Mouse (Mus musculus) forebrain, postnatal 0 days (tissue): ENCODE data around the gene Hivep3. TPM values are rescaled to one million over a fixed set of nuclear protein-coding genes. Genes with fewer than 3 reads are reported as not detected.

ENCODE experiments used
- ATAC-seq: fragments of 200-750 bp; cut with Nextera tagmentation; 2 replicates; pipeline ENCODE4 v1.8.0; 2017; ENCODE audit warnings: mild to moderate bottlenecking, moderate library complexity
- DNase-seq: peaks from one replicate; pipeline ENCODE4 v3.0.0-alpha.2; 2015
- H3K27ac ChIP-seq: fragments of 300-500 bp; sonication (generic); 2 replicates; pipeline ENCODE4 v1.5.1; 2014; ENCODE audit warnings: low read depth, mild to moderate bottlenecking, antibody characterized with exemption, low read length, moderate library complexity, mixed read lengths
- H3K27me3 ChIP-seq: fragments of 300-500 bp; sonication (generic); 2 replicates; pipeline ENCODE4 v1.6.1; 2014; ENCODE audit warnings: mild to moderate bottlenecking, low read length, mixed read lengths; ENCODE audit not compliant: insufficient read depth
- H3K36me3 ChIP-seq: fragments of 300-500 bp; sonication (generic); 2 replicates; pipeline ENCODE4 v1.6.1; 2014; ENCODE audit warnings: mild to moderate bottlenecking, moderate library complexity; ENCODE audit not compliant: insufficient read depth
- H3K4me1 ChIP-seq: fragments of 300-500 bp; sonication (generic); 2 replicates; pipeline ENCODE4 v1.6.1; 2014; ENCODE audit warnings: antibody characterized with exemption; ENCODE audit not compliant: insufficient read depth
- H3K4me2 ChIP-seq: fragments of 300-500 bp; sonication (generic); 2 replicates; pipeline ENCODE4 v1.6.1; 2014; ENCODE audit warnings: low read depth, mild to moderate bottlenecking, moderate library complexity
- H3K4me3 ChIP-seq: fragments of 300-500 bp; sonication (generic); 2 replicates; pipeline ENCODE4 v1.5.1; 2014; ENCODE audit warnings: low read depth, low read length, mixed read lengths
- H3K9ac ChIP-seq: fragments of 300-500 bp; sonication (generic); 2 replicates; pipeline ENCODE4 v1.6.1; 2014; ENCODE audit warnings: mild to moderate bottlenecking
- H3K9me3 ChIP-seq: fragments of 300-500 bp; sonication (generic); 2 replicates; pipeline ENCODE4 v1.6.1; 2016; ENCODE audit warnings: low read length
- CTCF ChIP-seq: sonication (generic); IDR thresholded peaks from 2 replicates; pipeline ENCODE4 v1.5.1; 2016; ENCODE audit warnings: antibody characterized with exemption, control low read depth, low read depth
- WGBS: fragments of 180-500 bp; shearing (Covaris S2); extraction: QIAGEN DNeasy Blood & Tissue Kit; methylation state at CpG from one replicate; pipeline ENCODE4 v1.1.7; 2014; 5-methylcytosine and 5-hydroxymethylcytosine counted together
- polyA plus RNA-seq: library from polyadenylated mRNA; unstranded; fragments of >200 nt; fragmentation: Nextera tagmentation; extraction: Ambion mirVana; gene quantifications from 2 replicates; pipeline ENCODE4 v1.2.1, GENCODE M21; 2015
- total RNA-seq: library from RNA; depleted of rRNA; stranded (reverse); fragments of >200 nt; gene quantifications from 2 replicates; pipeline ENCODE4 v1.2.3, GENCODE M21; 2014

Gene Hivep3
- total and polyA plus RNA-seq, 2 experiments from 2014 or later = 16.9 to 21.3 TPM

DNA sequence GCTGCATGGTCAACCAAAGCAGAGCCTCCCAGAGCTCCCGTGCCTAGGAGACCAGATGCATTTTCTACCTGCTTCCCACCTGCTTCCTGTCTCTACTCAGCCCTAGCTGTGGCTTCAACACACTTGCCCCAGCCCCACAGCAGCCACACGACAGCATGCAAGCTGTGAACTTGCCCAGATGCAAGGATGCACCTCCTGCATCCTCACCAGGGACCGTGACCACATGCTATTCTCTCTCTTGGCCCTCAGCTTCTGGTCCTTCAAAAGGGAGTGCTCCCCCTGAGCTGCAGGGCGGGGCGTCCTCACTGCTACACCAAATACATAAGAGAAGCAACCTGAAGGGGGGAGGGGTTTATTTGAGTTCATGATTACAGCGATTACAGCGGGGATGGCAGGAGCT is 303.4 kb downstream of the Hivep3 start:
- H3K27me3 ChIP-seq = no peaks in the 10 kb centered on the region
- peaks cover 16% of the 10 kb centered on the region for H3K4me1 ChIP-seq
- 50% methylated on average over 7 of the region's 7 CpGs for WGBS
- no peak overlapping the region for H3K27ac ChIP-seq
- H3K4me3 ChIP-seq = no peak overlapping the region
- H3K9me3 ChIP-seq = no peaks in the 10 kb centered on the region
- TF ChIP-seq CTCF = no peak
- no peaks in the 10 kb centered on the region for H3K36me3 ChIP-seq
- no peak for DNase-seq
- no peak overlapping the region for H3K9ac ChIP-seq
- no peak for ATAC-seq
- H3K4me2 ChIP-seq = no peak overlapping the region

DNA sequence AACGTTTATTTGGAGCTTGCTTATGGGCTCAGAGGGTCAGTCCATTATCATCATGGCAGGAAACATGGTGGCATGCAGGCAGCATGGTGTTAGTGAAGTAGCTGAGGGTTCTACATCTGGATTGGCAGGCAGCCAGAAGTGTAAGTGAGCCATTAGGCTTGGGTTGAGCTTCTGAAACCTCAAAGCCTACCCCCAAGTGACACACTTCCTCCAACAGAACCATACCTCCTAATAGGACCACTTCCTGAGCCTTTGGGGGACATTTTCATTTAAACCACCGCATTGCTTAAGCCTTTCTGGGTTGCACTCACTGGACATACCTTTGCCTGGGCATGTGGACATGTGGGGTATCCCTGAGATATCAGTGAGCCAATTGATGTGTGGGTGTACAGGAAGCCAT is 307.9 kb downstream of the Hivep3 start:
- TF ChIP-seq CTCF = no peak
- peaks cover 16% of the 10 kb centered on the region; the same call in 1 of the 2 replicates for H3K4me1 ChIP-seq
- no peak overlapping the region for H3K9ac ChIP-seq
- H3K4me3 ChIP-seq = no peak overlapping the region
- no peak overlapping the region for H3K27ac ChIP-seq
- DNase-seq = no peak
- WGBS = 79% methylated on average over 2 of the region's 2 CpGs
- no peaks in the 10 kb centered on the region for H3K27me3 ChIP-seq
- no peaks in the 10 kb centered on the region for H3K9me3 ChIP-seq
- no peak overlapping the region for H3K4me2 ChIP-seq
- ATAC-seq = no peak
- no peaks in the 10 kb centered on the region for H3K36me3 ChIP-seq

DNA sequence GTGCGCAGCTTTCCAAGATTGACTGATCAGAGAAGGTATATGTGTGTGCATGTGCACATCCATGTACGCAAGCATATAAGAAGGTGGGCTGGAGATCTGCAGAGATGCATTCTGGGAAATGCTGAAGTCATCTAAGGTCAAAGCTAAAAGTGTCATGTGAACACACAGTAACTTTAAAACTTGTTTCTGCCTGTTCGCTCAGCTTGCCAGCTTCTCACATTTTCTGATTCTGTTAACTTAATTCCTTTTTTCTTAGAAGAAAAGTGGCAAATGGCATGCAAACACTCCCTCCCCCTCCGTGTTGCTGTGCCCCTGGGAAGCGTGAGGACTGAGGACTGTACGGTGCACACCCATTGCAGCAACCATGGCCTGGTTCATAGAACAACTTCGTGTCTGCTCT is 308.9 kb downstream of the Hivep3 start:
- Histone ChIP-seq H3K4me3 (no peak overlapping the region), H3K9me3 (no peaks in the 10 kb centered on the region), H3K4me1 (peaks cover 23% of the 10 kb centered on the region), H3K27me3 (no peaks in the 10 kb centered on the region), H3K27ac (no peak overlapping the region), H3K9ac (no peak overlapping the region), H3K4me2 (no peak overlapping the region), H3K36me3 (no peaks in the 10 kb centered on the region)
- DNase-seq (no peak), ATAC-seq (no peak)
- 73% methylated on average over 7 of the region's 7 CpGs for WGBS
- TF ChIP-seq CTCF = no peak

DNA sequence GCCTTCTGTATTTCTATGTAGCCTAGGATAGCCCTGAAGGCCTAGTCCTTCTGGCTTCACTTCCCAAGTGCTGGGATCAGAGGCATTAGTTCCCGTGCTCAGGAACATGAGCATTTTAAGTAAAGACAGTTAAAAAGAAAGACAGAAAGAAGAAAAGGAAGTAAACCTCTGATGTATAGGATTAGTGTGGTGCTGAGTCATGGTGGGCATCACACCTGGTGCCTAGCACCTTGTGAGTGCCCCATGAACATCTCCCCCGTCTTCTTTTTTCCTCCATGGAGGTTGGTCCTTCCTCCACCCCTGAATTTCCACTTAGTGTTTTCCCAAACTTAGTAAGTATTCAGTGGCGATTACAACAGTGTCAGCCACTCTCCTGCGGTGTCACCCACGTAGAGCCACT is 311.0 kb downstream of the Hivep3 start:
- peaks cover 23% of the 10 kb centered on the region for H3K4me1 ChIP-seq
- H3K9me3 ChIP-seq = no peaks in the 10 kb centered on the region
- no peak for ATAC-seq
- no peak for TF ChIP-seq CTCF
- DNase-seq = no peak
- H3K27me3 ChIP-seq = no peaks in the 10 kb centered on the region
- WGBS = 50% methylated on average over 5 of the region's 5 CpGs
- H3K27ac ChIP-seq = peak overlapping the region; percentile 89
- H3K4me2 ChIP-seq = peak overlapping the region; percentile 14; the same call in 1 of the 2 replicates
- H3K4me3 ChIP-seq = no peak overlapping the region
- no peak overlapping the region for H3K9ac ChIP-seq
- no peaks in the 10 kb centered on the region for H3K36me3 ChIP-seq

DNA sequence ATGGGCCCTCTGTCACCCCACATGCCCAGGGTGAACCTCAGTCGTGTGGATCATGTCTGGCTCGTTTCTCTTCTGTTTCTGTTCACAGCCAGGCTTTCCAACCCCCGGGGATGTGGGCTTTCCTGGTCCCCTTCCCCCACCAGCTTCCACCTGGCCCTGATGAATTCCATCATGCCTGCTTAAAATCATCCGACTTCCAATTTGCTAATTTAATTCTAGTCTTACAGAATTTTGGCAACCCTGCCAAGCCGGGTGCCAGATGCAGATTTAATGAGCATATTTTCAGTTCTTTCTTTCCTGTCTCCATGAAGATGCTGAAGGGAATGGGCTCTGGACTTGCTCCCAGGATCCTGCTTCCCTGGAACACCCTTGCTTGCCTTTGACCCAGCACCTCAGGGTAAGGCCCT is 311.6 kb downstream of the Hivep3 start:
- DNase-seq (peak; percentile 91), ATAC-seq (peak; percentile 74)
- Histone ChIP-seq H3K9ac (no peak overlapping the region), H3K27me3 (no peaks in the 10 kb centered on the region), H3K27ac (peak overlapping the region; percentile 89), H3K4me2 (peak overlapping the region; percentile 14; the same call in 1 of the 2 replicates), H3K9me3 (no peaks in the 10 kb centered on the region), H3K4me1 (peaks cover 23% of the 10 kb centered on the region), H3K4me3 (no peak overlapping the region), H3K36me3 (no peaks in the 10 kb centered on the region)
- 14% methylated on average over 5 of the region's 5 CpGs for WGBS
- no peak for TF ChIP-seq CTCF

DNA sequence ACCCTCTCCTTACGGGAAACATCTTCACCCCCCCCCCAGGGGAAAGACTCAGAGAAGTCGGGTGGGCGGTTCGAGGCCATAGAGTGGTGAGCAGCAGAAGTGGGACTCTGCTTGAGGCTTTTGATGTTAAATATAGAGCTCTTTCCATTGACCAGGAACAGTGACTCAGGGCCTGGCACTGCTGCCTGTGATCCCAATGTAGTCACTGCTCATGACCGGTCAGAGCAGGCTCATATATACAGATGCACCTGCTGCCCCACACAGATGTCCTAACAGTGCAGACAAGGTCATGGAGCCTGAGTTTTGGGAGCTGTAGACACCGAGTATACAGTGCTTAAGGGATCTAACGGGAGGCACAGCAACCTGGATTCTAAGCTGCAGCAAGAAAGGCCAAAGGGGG is 312.3 kb downstream of the Hivep3 start:
- DNase-seq = no peak
- peaks cover 23% of the 10 kb centered on the region for H3K4me1 ChIP-seq
- H3K4me3 ChIP-seq = no peak overlapping the region
- H3K9me3 ChIP-seq = no peaks in the 10 kb centered on the region
- ATAC-seq = no peak
- 87% methylated on average over 7 of the region's 7 CpGs for WGBS
- peak overlapping the region; percentile 89 for H3K27ac ChIP-seq
- H3K36me3 ChIP-seq = no peaks in the 10 kb centered on the region
- H3K27me3 ChIP-seq = no peaks in the 10 kb centered on the region
- H3K4me2 ChIP-seq = no peak overlapping the region
- TF ChIP-seq CTCF = no peak
- H3K9ac ChIP-seq = no peak overlapping the region

DNA sequence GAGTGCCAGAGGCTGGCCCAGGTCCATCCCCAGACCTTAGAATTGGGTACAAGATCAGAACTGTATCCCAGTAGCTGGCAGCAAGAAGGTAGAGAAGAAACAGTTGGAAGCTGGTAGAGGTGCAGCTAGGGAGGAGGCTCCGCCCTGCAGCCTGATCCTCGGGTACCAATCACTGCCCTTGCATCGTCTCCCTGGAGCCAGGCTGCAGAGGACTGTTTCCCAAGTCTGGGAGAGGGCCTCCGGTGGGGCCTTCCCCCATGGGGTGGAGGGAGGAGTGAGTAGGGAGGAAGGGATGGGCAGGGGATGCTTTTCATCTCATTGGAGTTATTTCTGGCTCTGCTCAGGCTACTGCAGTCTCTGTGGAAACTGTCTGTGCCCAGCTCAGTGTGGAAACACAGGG is 313.5 kb downstream of the Hivep3 start:
- H3K9ac ChIP-seq = no peak overlapping the region
- no peaks in the 10 kb centered on the region for H3K27me3 ChIP-seq
- H3K27ac ChIP-seq = 0 out of 2 replicates have a peak overlapping the region, but pooled peaks have one; percentile 21
- no peaks in the 10 kb centered on the region for H3K36me3 ChIP-seq
- 25% methylated on average over 4 of the region's 4 CpGs for WGBS
- DNase-seq = no peak
- H3K9me3 ChIP-seq = no peaks in the 10 kb centered on the region
- TF ChIP-seq CTCF = no peak
- H3K4me3 ChIP-seq = no peak overlapping the region
- H3K4me1 ChIP-seq = peaks cover 23% of the 10 kb centered on the region
- H3K4me2 ChIP-seq = no peak overlapping the region
- no peak for ATAC-seq
